Mouse (Mus musculus) cerebellum, adult 8-10 months (tissue): ENCODE measurements at regions not wholly inside any gene's neighbourhood (a gene's known extent, or its start where the extent isn't known, plus 50 kb on each side); places are given as distances from the start of the nearest gene placed in this dataset.

Source experiments
- DNase-seq: peaks from one replicate; pipeline ENCODE4 v3.0.0; 2022

- DNase-seq = no peak
Observed at GRCm38 (mm10) chr10:38265564-38265963, 556.0 kb downstream of the Rfpl4b start.

GRCm38 (mm10) chr10:38246821-38247220 lies 574.8 kb downstream of the Rfpl4b start:
- DNase-seq = no peak
